Mouse (Mus musculus) right cerebral cortex, postnatal 36 days (tissue): Measurements from ENCODE around the gene Mapkbp1.

Experiments
- DNase-seq, 2 experiments: peaks; one replicate each; pipeline ENCODE4 v3.0.0; 2022; ENCODE audit warnings: low spot score in 2 of 2, mixed read lengths in 1 of 2

Gene Mapkbp1

GRCm38 (mm10) chr2:119972537-119972879, at the start of gene Mapkbp1:
Gene Mapkbp1, plus strand, starts transcription at chr2:119972699.
- DNase-seq, result no peak

- no peak for DNase-seq
Observed at GRCm38 (mm10) chr2:119970571-119970970, 1.9 kb upstream of the Mapkbp1 start.

- DNase-seq, result no peak
Observed at GRCm38 (mm10) chr2:119971316-119971715, 1.2 kb upstream of the Mapkbp1 start.

- DNase-seq, result peak; percentile 95
Observed at GRCm38 (mm10) chr2:119971837-119972536, 512 bp upstream of the Mapkbp1 start.

GRCm38 (mm10) chr2:119980343-119980986, 8.0 kb downstream of the Mapkbp1 start:
- DNase-seq, result no peak

- DNase-seq, result no peak
Observed at GRCm38 (mm10) chr2:119981631-119982030, 9.1 kb downstream of the Mapkbp1 start.

GRCm38 (mm10) chr2:119985871-119986270, 13.4 kb downstream of the Mapkbp1 start:
- DNase-seq, result no peak

GRCm38 (mm10) chr2:119986369-119986768, 13.9 kb downstream of the Mapkbp1 start:
- DNase-seq, result no peak

- no peak for DNase-seq
Observed at GRCm38 (mm10) chr2:119987441-119987840, 14.9 kb downstream of the Mapkbp1 start.

GRCm38 (mm10) chr2:119988952-119989351, 16.5 kb downstream of the Mapkbp1 start:
- DNase-seq, result no peak

- no peak for DNase-seq
Observed at GRCm38 (mm10) chr2:119990881-119991280, 18.4 kb downstream of the Mapkbp1 start.

- no peak for DNase-seq
Observed at GRCm38 (mm10) chr2:119992349-119992748, 19.9 kb downstream of the Mapkbp1 start.

GRCm38 (mm10) chr2:119993515-119993914, 21.0 kb downstream of the Mapkbp1 start:
- no peak for DNase-seq

GRCm38 (mm10) chr2:119994839-119995238, 22.3 kb downstream of the Mapkbp1 start:
- DNase-seq, result no peak

- DNase-seq, result no peak
Observed at GRCm38 (mm10) chr2:119995391-119996281, 23.1 kb downstream of the Mapkbp1 start.

- no peak for DNase-seq
Observed at GRCm38 (mm10) chr2:119997354-119997753, 24.9 kb downstream of the Mapkbp1 start.

- no peak for DNase-seq
Observed at GRCm38 (mm10) chr2:119999731-120000130, 27.2 kb downstream of the Mapkbp1 start.

GRCm38 (mm10) chr2:120000882-120001584, 28.5 kb downstream of the Mapkbp1 start:
- DNase-seq, result no peak

- DNase-seq, result no peak
Observed at GRCm38 (mm10) chr2:120001956-120002355, 29.5 kb downstream of the Mapkbp1 start.

GRCm38 (mm10) chr2:120003970-120004369, 31.5 kb downstream of the Mapkbp1 start:
- no peak for DNase-seq

- DNase-seq, result no peak
Observed at GRCm38 (mm10) chr2:120006696-120007095, 34.2 kb downstream of the Mapkbp1 start.
